Mouse (Mus musculus): Measurements from ENCODE around the gene Ptprn2. TPM values are rescaled to one million over a fixed set of nuclear protein-coding genes. Genes with fewer than 3 reads are reported as not detected.

Gene Ptprn2
- polyA plus RNA-seq, 1 experiment = 0.37 TPM

GRCm38 (mm10) chr12:117236981-117237380 lies 751.5 kb downstream of the Ptprn2 start:
- Histone ChIP-seq H3K9me3 (replicated peaks; ENCODE audit: control insufficient read depth, insufficient read depth, low read length, poor library complexity, severe bottlenecking) (peaks cover 10% of the 10 kb centered on the region; the same call in 1 of the 2 replicates), H3K27ac (ENCODE audit: insufficient read depth, low read length) (no peak overlapping the region), H3K27me3 (ENCODE audit: control insufficient read depth, insufficient read depth, low read length, poor library complexity, severe bottlenecking) (peaks cover 4% of the 10 kb centered on the region), H3K4me1 (ENCODE audit: control insufficient read depth, insufficient read depth, low read length) (no peaks in the 10 kb centered on the region), H3K4me3 (ENCODE audit: low read depth, low read length) (no peak overlapping the region), H3K36me3 (ENCODE audit: control insufficient read depth, insufficient read depth, low read length, poor library complexity, severe bottlenecking) (no peaks in the 10 kb centered on the region), H3K9ac (ENCODE audit: low read depth, poor library complexity, severe bottlenecking) (no peak overlapping the region)
- TF ChIP-seq CTCF (IDR thresholded peaks at IDR 0.05; ENCODE audit: low read depth, low read length) (no peak), EP300 (IDR thresholded peaks at IDR 0.05; ENCODE audit: insufficient read depth, low read depth, low read length) (no peak), POLR2A (IDR thresholded peaks at IDR 0.05; ENCODE audit: insufficient read depth, low read length) (no peak)

GRCm38 (mm10) chr12:117239927-117240715 lies 754.6 kb downstream of the Ptprn2 start:
- Histone ChIP-seq H3K36me3 (ENCODE audit: control insufficient read depth, insufficient read depth, low read length, poor library complexity, severe bottlenecking) (no peaks in the 10 kb centered on the region), H3K9ac (ENCODE audit: low read depth, poor library complexity, severe bottlenecking) (no peak overlapping the region)

GRCm38 (mm10) chr12:117242181-117242580 lies 756.7 kb downstream of the Ptprn2 start:
- no peak for TF ChIP-seq EP300 (IDR thresholded peaks at IDR 0.05; ENCODE audit: insufficient read depth, low read depth, low read length)
- no peak for TF ChIP-seq POLR2A (IDR thresholded peaks at IDR 0.05; ENCODE audit: insufficient read depth, low read length)
- TF ChIP-seq CTCF (IDR thresholded peaks at IDR 0.05; ENCODE audit: low read depth, low read length) = no peak
- no peak overlapping the region for H3K4me3 ChIP-seq (ENCODE audit: low read depth, low read length)
- no peaks in the 10 kb centered on the region for H3K36me3 ChIP-seq (ENCODE audit: control insufficient read depth, insufficient read depth, low read length, poor library complexity, severe bottlenecking)
- H3K9me3 ChIP-seq (replicated peaks; ENCODE audit: control insufficient read depth, insufficient read depth, low read length, poor library complexity, severe bottlenecking) = peaks cover 10% of the 10 kb centered on the region; the same call in 1 of the 2 replicates
- H3K27ac ChIP-seq (ENCODE audit: insufficient read depth, low read length) = no peak overlapping the region
- H3K9ac ChIP-seq (ENCODE audit: low read depth, poor library complexity, severe bottlenecking) = no peak overlapping the region
- peaks cover 3% of the 10 kb centered on the region for H3K27me3 ChIP-seq (ENCODE audit: control insufficient read depth, insufficient read depth, low read length, poor library complexity, severe bottlenecking)
- no peaks in the 10 kb centered on the region for H3K4me1 ChIP-seq (ENCODE audit: control insufficient read depth, insufficient read depth, low read length)

More at GRCm38 (mm10) chr12:117239927-117240715, 754.6 kb downstream of the Ptprn2 start:
- Histone ChIP-seq H3K27me3 (ENCODE audit: control insufficient read depth, insufficient read depth, low read length, poor library complexity, severe bottlenecking) (peaks cover 7% of the 10 kb centered on the region), H3K27ac (ENCODE audit: insufficient read depth, low read length) (no peak overlapping the region), H3K4me3 (ENCODE audit: low read depth, low read length) (no peak overlapping the region), H3K9me3 (replicated peaks; ENCODE audit: control insufficient read depth, insufficient read depth, low read length, poor library complexity, severe bottlenecking) (peaks cover 10% of the 10 kb centered on the region; the same call in 1 of the 2 replicates), H3K4me1 (ENCODE audit: control insufficient read depth, insufficient read depth, low read length) (no peaks in the 10 kb centered on the region)
- no peak for TF ChIP-seq POLR2A (IDR thresholded peaks at IDR 0.05; ENCODE audit: insufficient read depth, low read length)
- no peak for TF ChIP-seq CTCF (IDR thresholded peaks at IDR 0.05; ENCODE audit: low read depth, low read length)
- no peak for TF ChIP-seq EP300 (IDR thresholded peaks at IDR 0.05; ENCODE audit: insufficient read depth, low read depth, low read length)

- Histone ChIP-seq H3K4me1 (ENCODE audit: control insufficient read depth, insufficient read depth, low read length) (no peaks in the 10 kb centered on the region), H3K9me3 (replicated peaks; ENCODE audit: control insufficient read depth, insufficient read depth, low read length, poor library complexity, severe bottlenecking) (no peaks in the 10 kb centered on the region), H3K27ac (ENCODE audit: insufficient read depth, low read length) (no peak overlapping the region), H3K4me3 (ENCODE audit: low read depth, low read length) (no peak overlapping the region), H3K9ac (ENCODE audit: low read depth, poor library complexity, severe bottlenecking) (no peak overlapping the region), H3K36me3 (ENCODE audit: control insufficient read depth, insufficient read depth, low read length, poor library complexity, severe bottlenecking) (no peaks in the 10 kb centered on the region), H3K27me3 (ENCODE audit: control insufficient read depth, insufficient read depth, low read length, poor library complexity, severe bottlenecking) (0 out of 2 replicates have a peak, but pooled peaks cover 3% of the 10 kb centered on the region)
- no peak for TF ChIP-seq POLR2A (IDR thresholded peaks at IDR 0.05; ENCODE audit: insufficient read depth, low read length)
- no peak for TF ChIP-seq CTCF (IDR thresholded peaks at IDR 0.05; ENCODE audit: low read depth, low read length)
- TF ChIP-seq EP300 (IDR thresholded peaks at IDR 0.05; ENCODE audit: insufficient read depth, low read depth, low read length) = no peak
Measured at GRCm38 (mm10) chr12:117245885-117246478, 760.5 kb downstream of the Ptprn2 start.

GRCm38 (mm10) chr12:117250465-117250864 lies 764.9 kb downstream of the Ptprn2 start:
- H3K4me3 ChIP-seq (ENCODE audit: low read depth, low read length) = no peak overlapping the region
- H3K4me1 ChIP-seq (ENCODE audit: control insufficient read depth, insufficient read depth, low read length) = peaks cover 1% of the 10 kb centered on the region
- H3K36me3 ChIP-seq (ENCODE audit: control insufficient read depth, insufficient read depth, low read length, poor library complexity, severe bottlenecking) = no peaks in the 10 kb centered on the region
- no peaks in the 10 kb centered on the region for H3K27me3 ChIP-seq (ENCODE audit: control insufficient read depth, insufficient read depth, low read length, poor library complexity, severe bottlenecking)
- H3K9me3 ChIP-seq (replicated peaks; ENCODE audit: control insufficient read depth, insufficient read depth, low read length, poor library complexity, severe bottlenecking) = no peaks in the 10 kb centered on the region
- no peak overlapping the region for H3K9ac ChIP-seq (ENCODE audit: low read depth, poor library complexity, severe bottlenecking)
- TF ChIP-seq EP300 (IDR thresholded peaks at IDR 0.05; ENCODE audit: insufficient read depth, low read depth, low read length) (no peak), POLR2A (IDR thresholded peaks at IDR 0.05; ENCODE audit: insufficient read depth, low read length) (no peak), CTCF (IDR thresholded peaks at IDR 0.05; ENCODE audit: low read depth, low read length) (no peak)
- no peak overlapping the region for H3K27ac ChIP-seq (ENCODE audit: insufficient read depth, low read length)

All from ES-Bruce4 (cell line).